Mouse (Mus musculus) intestine, postnatal 0 days (tissue): ENCODE results near the gene Ccnb1. TPM values are rescaled to one million over a fixed set of nuclear protein-coding genes. Genes with fewer than 3 reads are reported as not detected.

Source experiments
- ATAC-seq: fragments of 200-750 bp; cut with Nextera tagmentation; 2 replicates; pipeline ENCODE4 v1.8.0; 2017; ENCODE audit warnings: mild to moderate bottlenecking, moderate TSS enrichment, moderate library complexity
- H3K27ac ChIP-seq: fragments of 300-500 bp; sonication (generic); 2 replicates; pipeline ENCODE4 v1.5.1; 2014; ENCODE audit warnings: mild to moderate bottlenecking, low read depth, low read length, moderate library complexity
- H3K27me3 ChIP-seq: fragments of 300-500 bp; sonication (generic); replicated peaks from 2 replicates; pipeline ENCODE4 v1.6.1; 2014; ENCODE audit warnings: low read length, mixed read lengths; ENCODE audit not compliant: control insufficient read depth, insufficient read depth
- H3K36me3 ChIP-seq: fragments of 300-500 bp; sonication (generic); 2 replicates; pipeline ENCODE4 v1.6.1; 2014; ENCODE audit warnings: mild to moderate bottlenecking, moderate library complexity; ENCODE audit not compliant: control insufficient read depth, insufficient read depth
- H3K4me1 ChIP-seq: fragments of 300-500 bp; sonication (generic); replicated peaks from 2 replicates; pipeline ENCODE4 v1.6.1; 2014; ENCODE audit warnings: antibody characterized with exemption, low read length, mixed read lengths; ENCODE audit not compliant: control insufficient read depth, insufficient read depth
- H3K4me2 ChIP-seq: fragments of 300-500 bp; sonication (generic); replicated peaks from 2 replicates; pipeline ENCODE4 v1.6.1; 2014; ENCODE audit warnings: low read depth, mild to moderate bottlenecking, moderate library complexity
- H3K4me3 ChIP-seq: fragments of 300-500 bp; sonication (generic); 2 replicates; pipeline ENCODE4 v1.5.1; 2014; ENCODE audit warnings: low read depth, low read length
- H3K9ac ChIP-seq: fragments of 300-500 bp; sonication (generic); 2 replicates; pipeline ENCODE4 v1.6.1; 2014; ENCODE audit warnings: mild to moderate bottlenecking, low read depth, low read length
- H3K9me3 ChIP-seq: fragments of 300-500 bp; sonication (generic); 2 replicates; pipeline ENCODE4 v1.6.1; 2016; ENCODE audit warnings: mixed run types; ENCODE audit not compliant: control insufficient read depth
- CTCF ChIP-seq: sonication (generic); IDR thresholded peaks from 2 replicates; pipeline ENCODE4 v1.5.1; 2016; ENCODE audit warnings: low read depth, mild to moderate bottlenecking, control low read depth, antibody characterized with exemption, moderate library complexity
- WGBS: fragments of 180-500 bp; shearing (Covaris S2); extraction: QIAGEN DNeasy Blood & Tissue Kit; methylation state at CpG from one replicate; pipeline ENCODE4 v1.1.7; 2014; 5-methylcytosine and 5-hydroxymethylcytosine counted together
- polyA plus RNA-seq: library from polyadenylated mRNA; unstranded; fragments of >200 nt; fragmentation: Nextera tagmentation; extraction: Ambion mirVana; gene quantifications from 2 replicates; pipeline ENCODE4 v1.2.1, GENCODE M21; 2015

Gene Ccnb1
- polyA plus RNA-seq, 1 experiment from 2014 or later: 41.3 TPM

DNA sequence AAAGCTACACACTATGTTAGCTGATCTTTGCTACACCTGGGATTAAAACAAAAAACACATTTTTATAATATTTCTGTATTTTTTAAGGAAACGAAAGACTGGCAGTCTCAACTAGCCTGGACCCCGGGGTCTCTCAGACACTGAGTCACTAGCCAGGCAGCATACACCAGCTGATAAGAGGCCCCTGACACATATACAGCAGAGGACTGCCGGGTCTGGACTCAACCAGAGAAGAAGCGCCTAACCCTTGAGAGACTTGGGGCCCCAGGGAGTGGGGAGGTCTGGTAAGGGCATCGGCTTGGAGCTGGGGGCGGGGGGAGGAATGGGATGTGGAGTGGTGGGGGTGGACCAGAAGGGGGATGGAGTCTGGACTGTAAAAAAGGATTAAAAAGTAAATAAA is 33.4 kb downstream of the Ccnb1 start:
- no peaks in the 10 kb centered on the region for H3K4me1 ChIP-seq
- H3K4me2 ChIP-seq: no peak overlapping the region
- 76% methylated on average over 6 of the region's 6 CpGs for WGBS
- no peaks in the 10 kb centered on the region for H3K36me3 ChIP-seq
- ATAC-seq: no peak
- H3K27me3 ChIP-seq: no peaks in the 10 kb centered on the region
- H3K27ac ChIP-seq: no peak overlapping the region
- TF ChIP-seq CTCF: no peak
- no peak overlapping the region for H3K9ac ChIP-seq
- H3K4me3 ChIP-seq: no peak overlapping the region
- no peaks in the 10 kb centered on the region for H3K9me3 ChIP-seq

DNA sequence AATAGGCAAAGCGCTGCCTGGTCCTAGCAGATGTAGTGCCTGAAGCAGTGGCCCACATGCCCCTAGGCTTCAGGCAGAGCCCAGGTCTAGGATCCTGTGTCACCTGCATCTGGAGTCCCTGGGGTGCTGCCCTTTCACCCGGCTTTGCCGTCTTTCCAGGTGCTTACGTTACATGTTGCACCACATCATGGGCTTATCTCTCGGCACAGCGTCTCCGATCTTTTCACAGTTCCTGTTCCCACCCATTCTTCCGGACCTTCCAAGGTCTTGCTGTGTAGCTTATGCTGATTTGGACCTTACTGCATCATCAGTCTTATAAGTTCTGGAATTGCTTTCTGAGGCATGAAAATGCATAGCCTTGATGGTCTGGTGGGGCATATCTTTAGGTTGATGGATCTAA is 33.8 kb downstream of the Ccnb1 start:
- WGBS: 70% methylated on average over 8 of the region's 8 CpGs
- Histone ChIP-seq H3K4me1 (no peaks in the 10 kb centered on the region), H3K27ac (no peak overlapping the region), H3K36me3 (no peaks in the 10 kb centered on the region), H3K4me3 (no peak overlapping the region), H3K27me3 (no peaks in the 10 kb centered on the region), H3K9ac (no peak overlapping the region), H3K4me2 (no peak overlapping the region), H3K9me3 (no peaks in the 10 kb centered on the region)
- no peak for TF ChIP-seq CTCF
- ATAC-seq: no peak

DNA sequence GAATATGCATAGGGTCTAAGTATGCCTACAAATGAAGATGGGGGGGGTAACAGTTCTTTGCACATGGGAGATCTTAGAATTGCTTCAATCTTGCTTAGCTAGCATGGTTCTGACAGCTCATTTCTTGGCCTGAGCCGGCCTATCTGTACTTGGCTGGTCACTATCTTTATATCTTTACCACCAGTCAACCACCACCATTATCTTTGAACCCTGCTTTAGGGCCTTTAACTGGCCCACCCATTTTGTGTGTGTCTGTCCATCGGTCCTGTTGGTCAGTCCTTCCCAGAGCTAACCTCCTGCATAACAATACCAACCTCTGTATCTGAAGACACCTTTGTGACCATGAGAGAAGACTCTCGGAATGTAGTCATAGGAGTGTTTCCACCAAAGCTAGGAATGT is 35.0 kb downstream of the Ccnb1 start:
- 73% methylated on average over 3 of the region's 3 CpGs for WGBS
- no peak for TF ChIP-seq CTCF
- no peak for ATAC-seq
- no peak overlapping the region for H3K4me2 ChIP-seq
- H3K27me3 ChIP-seq: no peaks in the 10 kb centered on the region
- H3K4me3 ChIP-seq: no peak overlapping the region
- no peaks in the 10 kb centered on the region for H3K4me1 ChIP-seq
- no peaks in the 10 kb centered on the region for H3K9me3 ChIP-seq
- no peaks in the 10 kb centered on the region for H3K36me3 ChIP-seq
- H3K9ac ChIP-seq: no peak overlapping the region
- no peak overlapping the region for H3K27ac ChIP-seq

DNA sequence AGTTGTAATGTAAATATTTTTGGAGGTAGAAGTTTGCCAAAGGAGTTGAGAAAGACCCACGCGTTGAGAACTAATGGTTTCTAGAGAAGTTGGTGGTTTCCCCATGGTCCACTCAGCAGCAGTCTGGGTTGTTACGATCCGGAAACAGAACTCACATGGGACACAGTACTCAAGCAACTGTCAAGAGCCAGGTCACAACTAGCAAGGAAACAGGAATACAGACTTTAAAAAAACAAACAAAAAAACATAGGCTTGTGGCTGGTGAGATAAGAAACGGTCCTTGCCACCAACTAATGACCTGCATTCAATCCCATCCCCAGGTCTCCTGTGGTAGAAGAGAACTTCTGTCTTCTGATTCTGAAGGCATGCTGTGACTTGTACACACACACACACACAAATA is 35.6 kb downstream of the Ccnb1 start:
- no peaks in the 10 kb centered on the region for H3K4me1 ChIP-seq
- no peak overlapping the region for H3K27ac ChIP-seq
- no peaks in the 10 kb centered on the region for H3K36me3 ChIP-seq
- H3K9me3 ChIP-seq: no peaks in the 10 kb centered on the region
- no peak overlapping the region for H3K4me2 ChIP-seq
- H3K9ac ChIP-seq: no peak overlapping the region
- WGBS: 76% methylated on average over 5 of the region's 5 CpGs
- no peak for ATAC-seq
- H3K4me3 ChIP-seq: no peak overlapping the region
- H3K27me3 ChIP-seq: no peaks in the 10 kb centered on the region
- TF ChIP-seq CTCF: no peak

DNA sequence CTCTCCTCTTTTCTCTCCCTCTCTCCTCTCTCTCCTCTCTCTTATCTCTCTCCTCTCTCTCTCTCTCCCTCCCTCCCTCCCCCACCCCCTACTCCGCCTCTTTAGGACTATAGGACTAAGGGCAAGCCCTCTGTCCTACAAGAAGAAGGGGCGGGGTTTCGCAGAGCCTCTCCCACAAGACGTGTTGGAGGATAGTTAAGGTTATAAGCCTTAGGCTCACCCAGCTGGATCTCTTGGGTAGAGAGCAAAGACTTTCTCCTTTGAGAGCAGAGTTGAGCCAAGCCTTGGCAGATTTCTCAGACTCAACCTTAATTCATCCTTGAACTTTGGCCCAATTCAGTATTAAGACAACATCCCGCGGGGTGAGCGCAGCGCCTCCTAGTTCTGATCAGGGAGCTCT is 37.7 kb downstream of the Ccnb1 start:
- Histone ChIP-seq H3K4me3 (no peak overlapping the region), H3K36me3 (no peaks in the 10 kb centered on the region), H3K27me3 (no peaks in the 10 kb centered on the region), H3K9me3 (no peaks in the 10 kb centered on the region), H3K27ac (no peak overlapping the region), H3K4me2 (no peak overlapping the region), H3K9ac (no peak overlapping the region), H3K4me1 (no peaks in the 10 kb centered on the region)
- no peak for TF ChIP-seq CTCF
- WGBS: 49% methylated on average over 8 of the region's 8 CpGs
- no peak for ATAC-seq

DNA sequence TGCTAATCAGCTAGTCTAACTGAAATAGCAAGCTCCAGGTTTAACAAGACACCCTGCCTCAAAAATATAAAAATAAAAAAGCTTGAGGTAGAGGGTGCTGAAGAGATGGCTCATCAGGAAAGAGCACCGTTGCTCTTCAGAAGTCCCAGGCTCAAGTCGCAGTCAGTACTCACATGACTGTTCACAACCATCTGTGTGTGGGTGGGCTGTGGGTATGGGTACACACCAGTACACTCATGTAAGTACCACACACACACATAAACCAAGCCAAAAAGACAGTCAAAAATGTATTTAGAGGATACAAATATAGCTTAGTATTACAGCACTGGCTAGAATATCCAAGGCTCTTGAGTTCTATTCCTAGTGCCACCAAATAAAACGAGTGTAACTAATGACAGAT is 40.3 kb downstream of the Ccnb1 start:
- WGBS: 86% methylated on average over 3 of the region's 3 CpGs
- Histone ChIP-seq H3K9me3 (no peaks in the 10 kb centered on the region), H3K4me1 (no peaks in the 10 kb centered on the region), H3K9ac (no peak overlapping the region), H3K4me2 (no peak overlapping the region), H3K27me3 (no peaks in the 10 kb centered on the region), H3K36me3 (no peaks in the 10 kb centered on the region), H3K4me3 (no peak overlapping the region), H3K27ac (no peak overlapping the region)
- TF ChIP-seq CTCF: no peak
- ATAC-seq: no peak
